Mouse (Mus musculus) forebrain, embryonic 14.5 days (tissue): ENCODE measurements around the gene Mt3. TPM values are rescaled to one million over a fixed set of nuclear protein-coding genes. Genes with fewer than 3 reads are reported as not detected.
"Not testable (repeated sequence)": the region's sequence is repeated elsewhere in the genome, so short reads cannot be mapped to it uniquely, and the experiment has no call there.

Experiments
- ATAC-seq: fragments of 200-750 bp; cut with Nextera tagmentation; 2 replicates; pipeline ENCODE4 v1.8.0; 2017; ENCODE audit warnings: mild to moderate bottlenecking, moderate library complexity
- DNase-seq: peaks from one replicate; pipeline ENCODE4 v3.0.0-alpha.2; 2015; ENCODE audit warnings: low spot score
- H3K27ac ChIP-seq: fragments of 300-500 bp; sonication (generic); 2 replicates; pipeline ENCODE4 v1.5.1; 2014; ENCODE audit warnings: low read depth, mild to moderate bottlenecking, control low read depth, low read length, moderate library complexity
- H3K27me3 ChIP-seq: fragments of 300-500 bp; sonication (generic); replicated peaks from 2 replicates; pipeline ENCODE4 v1.6.1; 2014; ENCODE audit warnings: low read length, control low read depth, mixed read lengths; ENCODE audit not compliant: control insufficient read depth, insufficient read depth
- H3K36me3 ChIP-seq: fragments of 300-500 bp; sonication (generic); 2 replicates; pipeline ENCODE4 v1.6.1; 2014; ENCODE audit warnings: low read length, control low read depth; ENCODE audit not compliant: control insufficient read depth, insufficient read depth
- H3K4me1 ChIP-seq: fragments of 300-500 bp; sonication (generic); 2 replicates; pipeline ENCODE4 v1.6.1; 2014; ENCODE audit warnings: antibody characterized with exemption, low read length, control low read depth; ENCODE audit not compliant: control insufficient read depth, insufficient read depth
- H3K4me2 ChIP-seq: fragments of 300-500 bp; sonication (generic); 2 replicates; pipeline ENCODE4 v1.6.1; 2014; ENCODE audit warnings: mild to moderate bottlenecking, control low read depth, low read length
- H3K4me3 ChIP-seq: fragments of 300-500 bp; sonication (generic); 2 replicates; pipeline ENCODE4 v1.5.1; 2014; ENCODE audit warnings: low read depth, low read length, control low read depth
- H3K9ac ChIP-seq: fragments of 300-500 bp; sonication (generic); 2 replicates; pipeline ENCODE4 v1.6.1; 2014; ENCODE audit warnings: mild to moderate bottlenecking, low read length, control low read depth, moderate library complexity
- H3K9me3 ChIP-seq: fragments of 300-500 bp; sonication (generic); replicated peaks from 2 replicates; pipeline ENCODE4 v1.6.1; 2016; ENCODE audit warnings: low read length, control low read depth, mixed read lengths; ENCODE audit not compliant: control insufficient read depth
- WGBS: fragments of 180-500 bp; shearing (Covaris S2); extraction: QIAGEN DNeasy Blood & Tissue Kit; methylation state at CpG from one replicate; pipeline ENCODE4 v1.1.7; 2014; 5-methylcytosine and 5-hydroxymethylcytosine counted together
- polyA plus RNA-seq: library from polyadenylated mRNA; unstranded; fragments of >200 nt; fragmentation: Nextera tagmentation; extraction: Ambion mirVana; gene quantifications from 2 replicates; pipeline ENCODE4 v1.2.1, GENCODE M21; 2014

The Mt3 gene
- polyA plus RNA-seq, 1 experiment from 2014 or later: 306 TPM

DNA sequence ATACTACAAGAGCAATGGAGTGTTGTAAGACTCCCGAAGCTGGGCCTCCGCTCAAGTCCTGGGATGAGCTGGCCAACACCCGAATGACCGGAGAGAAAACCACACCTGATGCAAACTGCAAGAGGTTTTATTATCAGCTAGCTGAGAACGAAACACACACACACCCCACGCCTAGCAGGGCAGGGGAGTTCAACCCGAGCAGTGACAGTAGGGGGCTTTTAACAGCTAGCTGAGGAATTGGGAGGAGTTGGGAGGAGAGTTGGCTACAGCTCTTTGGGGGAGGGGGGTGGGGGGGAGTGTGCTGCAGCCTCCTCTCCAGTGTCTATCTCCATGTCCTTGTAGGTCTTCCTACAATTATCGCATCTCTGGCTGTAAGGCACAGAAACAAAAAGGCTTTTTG is 13.4 kb downstream of the Mt3 start:
- not testable (repeated sequence) for H3K27ac ChIP-seq, H3K4me2 ChIP-seq, H3K27me3 ChIP-seq, H3K9ac ChIP-seq, DNase-seq, H3K9me3 ChIP-seq, H3K4me3 ChIP-seq, ATAC-seq, H3K36me3 ChIP-seq, H3K4me1 ChIP-seq
- WGBS: 73% methylated on average over 8 of the region's 8 CpGs

GRCm38 (mm10) chr8:94167244-94167643 is 14.8 kb downstream of the Mt3 start:
- Histone ChIP-seq H3K4me3 (no peak overlapping the region), H3K4me1 (peaks cover 7% of the 10 kb centered on the region), H3K9ac (no peak overlapping the region), H3K9me3 (no peaks in the 10 kb centered on the region), H3K27me3 (peaks cover 16% of the 10 kb centered on the region), H3K36me3 (no peaks in the 10 kb centered on the region), H3K4me2 (0 out of 2 replicates have a peak overlapping the region, but pooled peaks have one; percentile 23), H3K27ac (no peak overlapping the region)
- peak; percentile 63 for ATAC-seq
- peak; percentile 88 for DNase-seq
- 2% methylated on average over 6 of the region's 6 CpGs for WGBS

DNA sequence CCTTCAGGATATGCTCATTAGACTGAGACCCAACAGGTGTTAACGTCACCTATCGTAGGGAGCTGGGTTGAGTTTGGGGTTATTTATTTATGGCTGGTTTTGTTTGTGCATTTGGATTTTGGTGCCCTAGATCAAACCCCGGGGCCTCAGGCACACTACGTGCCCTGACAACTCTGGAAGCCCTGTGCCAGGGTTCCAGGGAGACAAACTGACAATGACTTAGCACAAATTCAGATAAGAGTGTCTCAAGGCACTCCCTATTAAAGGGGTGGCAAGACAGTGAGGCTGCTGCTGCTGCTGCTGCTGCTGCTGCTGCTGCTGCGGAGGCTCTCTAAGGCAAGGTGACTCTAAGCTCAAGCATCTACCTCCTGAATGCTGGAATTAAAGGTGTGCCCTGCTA is 17.1 kb downstream of the Mt3 start:
- ATAC-seq: no peak
- Histone ChIP-seq H3K36me3 (no peaks in the 10 kb centered on the region), H3K9me3 (no peaks in the 10 kb centered on the region), H3K9ac (no peak overlapping the region), H3K4me3 (no peak overlapping the region), H3K27ac (no peak overlapping the region), H3K4me1 (peaks cover 15% of the 10 kb centered on the region), H3K27me3 (peaks cover 29% of the 10 kb centered on the region), H3K4me2 (no peak overlapping the region)
- 92% methylated on average over 5 of the region's 5 CpGs for WGBS
- no peak for DNase-seq

GRCm38 (mm10) chr8:94171321-94171755 is 18.9 kb downstream of the Mt3 start:
- Histone ChIP-seq H3K4me1 (peaks cover 15% of the 10 kb centered on the region), H3K4me3 (no peak overlapping the region), H3K4me2 (peak overlapping the region; percentile 97; the same call in 1 of the 2 replicates), H3K36me3 (no peaks in the 10 kb centered on the region), H3K27me3 (peaks cover 34% of the 10 kb centered on the region), H3K27ac (no peak overlapping the region), H3K9ac (no peak overlapping the region), H3K9me3 (no peaks in the 10 kb centered on the region)
- WGBS: 59% methylated on average over 10 of the region's 10 CpGs
- no peak for ATAC-seq
- no peak for DNase-seq

DNA sequence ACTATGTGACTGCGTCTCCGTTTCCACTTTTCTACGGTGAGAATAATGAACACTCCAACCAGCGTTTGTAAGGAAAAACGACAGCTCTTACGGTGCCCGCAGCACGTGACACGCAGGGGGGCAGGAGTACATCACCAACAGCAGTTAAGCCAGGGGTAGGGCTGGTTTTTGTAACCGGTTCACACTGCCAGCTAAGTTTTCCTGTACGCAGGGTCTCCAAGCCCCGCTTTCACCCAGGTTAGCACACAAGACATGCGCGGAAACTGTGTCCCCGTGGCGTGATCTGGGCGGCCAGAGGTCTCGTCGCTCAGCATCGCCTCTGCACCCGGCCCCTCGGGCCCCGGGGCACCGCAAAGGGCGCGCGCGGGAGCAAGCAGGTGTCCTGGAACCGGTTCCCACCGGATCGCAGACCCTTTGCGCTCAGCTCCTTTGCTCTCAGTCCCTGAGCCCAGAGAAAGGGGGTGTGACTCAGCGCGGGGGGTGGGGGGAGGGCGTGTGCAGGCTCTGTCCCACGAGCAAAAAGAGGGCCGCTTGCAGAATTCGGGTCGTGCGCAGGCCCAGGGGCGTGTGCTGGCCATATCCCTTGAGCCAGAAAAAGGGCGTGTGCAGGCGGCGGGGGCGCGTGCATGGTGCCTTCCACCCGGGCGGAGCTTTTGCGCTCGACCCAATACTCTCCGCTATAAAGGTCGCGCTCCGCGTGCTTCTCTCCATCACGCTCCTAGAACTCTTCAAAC is 19.8 kb downstream of the Mt3 start, which contains the start of gene Mt2:
TSS of gene Mt2 (plus strand) at position 590 of the 734 bp plus-strand sequence.
- under 1% methylated on average over 52 of the region's 56 CpGs for WGBS
- Histone ChIP-seq H3K27ac (no peak within 1 kb of the TSS; the same call in 1 of the 2 replicates), H3K9me3 (no peaks in the 10 kb centered on the region), H3K27me3 (peaks cover 34% of the 10 kb centered on the region), H3K4me1 (peaks cover 15% of the 10 kb centered on the region), H3K4me2 (peak within 1 kb of the TSS; percentile 97), H3K9ac (peak within 1 kb of the TSS; percentile 59), H3K36me3 (no peaks in the 10 kb centered on the region), H3K4me3 (peak within 1 kb of the TSS; percentile 47)
- DNase-seq: peak; percentile 56
- ATAC-seq: peak; percentile 74

DNA sequence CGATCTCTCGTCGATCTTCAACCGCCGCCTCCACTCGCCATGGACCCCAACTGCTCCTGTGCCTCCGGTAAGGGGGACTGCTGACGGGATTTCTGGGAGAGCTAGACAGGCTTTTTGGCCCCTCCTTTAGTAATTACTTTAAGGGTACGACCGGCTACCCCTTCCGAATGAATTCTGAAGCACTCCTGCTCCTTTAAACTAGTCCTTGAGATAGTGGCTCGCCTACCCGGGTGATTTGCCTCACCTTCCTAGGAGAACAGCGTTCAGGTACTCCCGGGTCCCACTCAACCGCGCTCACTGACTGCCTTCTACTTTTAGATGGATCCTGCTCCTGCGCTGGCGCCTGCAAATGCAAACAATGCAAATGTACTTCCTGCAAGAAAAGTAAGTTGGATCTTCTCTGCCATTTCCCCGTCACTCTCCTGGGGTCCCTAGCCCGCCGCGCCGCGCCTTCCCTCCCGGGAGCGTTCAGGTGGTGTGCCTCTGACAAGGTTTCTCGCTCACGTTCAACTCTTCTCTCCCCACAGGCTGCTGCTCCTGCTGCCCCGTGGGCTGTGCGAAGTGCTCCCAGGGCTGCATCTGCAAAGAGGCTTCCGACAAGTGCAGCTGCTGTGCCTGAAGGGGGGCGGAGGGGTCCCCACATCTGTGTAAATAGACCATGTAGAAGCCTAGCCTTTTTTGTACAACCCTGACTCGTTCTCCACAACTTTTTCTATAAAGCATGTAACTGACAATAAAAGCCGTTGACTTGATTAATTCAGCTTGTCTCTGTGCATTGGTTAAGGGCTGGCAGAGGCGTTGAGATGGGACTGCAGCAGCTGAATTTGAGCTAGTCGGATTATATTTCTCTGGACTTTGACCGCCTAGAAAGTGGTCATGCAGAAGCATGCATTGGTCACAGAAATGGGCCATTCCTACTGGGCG is 20.7 kb downstream of the Mt3 start:
- H3K4me1 ChIP-seq: peaks cover 15% of the 10 kb centered on the region
- H3K4me3 ChIP-seq: peak overlapping the region; percentile 47
- H3K4me2 ChIP-seq: peak overlapping the region; percentile 97
- peaks cover 34% of the 10 kb centered on the region for H3K27me3 ChIP-seq
- H3K36me3 ChIP-seq: no peaks in the 10 kb centered on the region
- DNase-seq: peak; percentile 38
- 3% methylated on average over 39 of the region's 39 CpGs for WGBS
- H3K9me3 ChIP-seq: no peaks in the 10 kb centered on the region
- ATAC-seq: peak; percentile 62; the same call in 1 of the 2 replicates
- H3K9ac ChIP-seq: peak overlapping the region; percentile 59
- H3K27ac ChIP-seq: no peak overlapping the region

DNA sequence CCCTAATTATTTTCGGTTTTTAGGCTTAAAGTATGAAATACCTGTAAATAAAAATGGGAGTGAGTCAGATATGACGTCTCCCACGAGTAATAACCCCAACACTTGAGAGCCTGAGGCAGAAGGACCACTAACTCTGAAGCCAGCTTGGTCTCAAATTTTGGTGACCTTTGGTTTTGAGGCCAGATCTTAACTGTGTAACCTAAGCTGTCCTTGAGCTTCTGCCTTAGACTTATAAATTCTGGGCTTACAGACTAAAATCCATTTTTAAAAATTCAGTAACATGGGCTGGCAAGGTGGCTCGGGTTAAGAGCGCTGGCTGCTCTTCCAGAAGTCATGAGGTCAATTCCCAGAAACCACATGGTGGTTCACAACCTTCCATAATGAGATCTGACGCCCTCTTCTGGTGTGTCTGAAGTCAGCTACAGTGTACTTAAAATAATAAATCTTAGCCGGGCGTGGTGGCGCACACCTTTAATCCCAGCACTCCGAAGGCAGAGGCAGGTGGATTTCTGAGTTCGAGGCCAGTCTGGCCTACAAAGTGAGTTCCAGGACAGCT is 21.5 kb downstream of the Mt3 start:
- 56% methylated on average over 11 of the region's 11 CpGs for WGBS
- peaks cover 15% of the 10 kb centered on the region for H3K4me1 ChIP-seq
- H3K9ac ChIP-seq: no peak overlapping the region
- no peaks in the 10 kb centered on the region for H3K36me3 ChIP-seq
- no peak overlapping the region for H3K4me3 ChIP-seq
- no peak overlapping the region for H3K4me2 ChIP-seq
- no peak for ATAC-seq
- no peak overlapping the region for H3K27ac ChIP-seq
- no peaks in the 10 kb centered on the region for H3K9me3 ChIP-seq
- no peak for DNase-seq
- H3K27me3 ChIP-seq: peaks cover 40% of the 10 kb centered on the region

DNA sequence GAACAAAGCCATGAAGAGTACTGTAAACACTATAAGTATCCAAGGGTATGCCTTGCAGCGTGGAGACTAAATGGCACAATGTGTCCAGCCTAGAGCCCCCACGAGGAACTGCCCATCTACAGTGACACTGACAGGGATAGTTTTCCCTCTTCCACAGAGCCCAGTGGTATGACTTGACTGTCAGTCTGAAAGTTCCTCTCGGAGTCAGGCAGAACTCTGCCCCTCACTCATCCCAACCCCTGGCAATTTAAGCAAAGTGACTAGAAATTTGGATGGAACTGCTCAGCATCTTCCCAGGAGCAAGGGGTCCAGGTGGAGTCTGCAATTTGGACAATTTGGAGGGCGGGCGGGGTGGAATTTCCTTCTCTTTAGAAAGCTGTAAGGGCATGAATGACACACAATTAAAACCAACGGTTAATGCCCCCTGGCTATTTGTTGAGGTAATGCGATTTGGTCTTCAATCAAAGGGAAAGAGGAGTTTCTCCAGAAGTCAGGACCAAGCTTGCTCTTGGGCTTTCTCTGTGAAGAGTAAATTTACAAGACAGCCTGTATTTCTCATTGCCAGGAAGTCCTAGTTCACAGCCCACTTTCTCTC is 22.3 kb downstream of the Mt3 start:
- Histone ChIP-seq H3K27ac (no peak overlapping the region), H3K4me2 (no peak overlapping the region), H3K9me3 (no peaks in the 10 kb centered on the region), H3K4me1 (peaks cover 20% of the 10 kb centered on the region), H3K9ac (no peak overlapping the region), H3K36me3 (no peaks in the 10 kb centered on the region), H3K27me3 (peaks cover 42% of the 10 kb centered on the region), H3K4me3 (no peak overlapping the region)
- no peak for ATAC-seq
- 22% methylated on average over 7 of the region's 7 CpGs for WGBS
- peak; percentile 24 for DNase-seq
